Mouse (Mus musculus) CH12.LX (cell line): ENCODE results near the gene Dgkh. TPM values are rescaled to one million over a fixed set of nuclear protein-coding genes. Genes with fewer than 3 reads are reported as not detected.
A peak's percentile ranks its signal among the peaks of the same experiment; 100 is the strongest.

Source experiments
- DNase-seq: peaks from one replicate; pipeline ENCODE4 v3.0.0-alpha.2; 2013; ENCODE audit errors: extremely low read depth
- H3K27ac ChIP-seq: 2 replicates; pipeline ENCODE4 v1.5.1; 2012; ENCODE audit warnings: low read depth, mild to moderate bottlenecking, control low read depth, moderate library complexity; ENCODE audit not compliant: insufficient read depth
- H3K27me3 ChIP-seq: replicated peaks from 2 replicates; pipeline ENCODE3; 2012; ENCODE audit warnings: inconsistent platforms
- H3K36me3 ChIP-seq, 2 experiments: replicated peaks in 1 of 2; 2 replicates each; pipeline versions ENCODE3 to v1.6.1; 2012; ENCODE audit warnings: inconsistent platforms in 1 of 2, low read length in 1 of 2, mild to moderate bottlenecking in 1 of 2, mixed read lengths in 1 of 2, moderate library complexity in 1 of 2; ENCODE audit not compliant: control insufficient read depth in 1 of 2, insufficient read depth in 1 of 2
- H3K4me1 ChIP-seq, 2 experiments: 2 replicates each; pipeline ENCODE4 v1.6.1; 2012; ENCODE audit warnings: inconsistent platforms in 1 of 2, moderate library complexity in 1 of 2; ENCODE audit not compliant: insufficient read depth in 2 of 2, control insufficient read depth in 1 of 2
- H3K4me2 ChIP-seq: 2 replicates; pipeline ENCODE4 v1.6.1; 2012; ENCODE audit warnings: low read depth, mild to moderate bottlenecking, control low read depth; ENCODE audit not compliant: poor library complexity, insufficient read depth, severe bottlenecking
- H3K4me3 ChIP-seq, 3 experiments: fragments of 150-350 bp in 1 of 3; sonication (generic) in 1 of 3; replicated peaks in 1 of 3; 2 replicates each; pipeline versions ENCODE3 to v1.5.1; 2011 to 2012; ENCODE audit warnings: low read depth in 2 of 3, low read length in 2 of 3, mild to moderate bottlenecking in 2 of 3, moderate library complexity in 2 of 3, control low read depth in 1 of 3, improper control_type of control experiment in 1 of 3, inconsistent platforms in 1 of 3, mixed read lengths in 1 of 3; ENCODE audit not compliant: poor library complexity in 1 of 3
- H3K79me2 ChIP-seq: replicated peaks from 2 replicates; pipeline ENCODE4 v1.6.1; 2012; ENCODE audit warnings: mild to moderate bottlenecking, moderate library complexity; ENCODE audit not compliant: control insufficient read depth, poor library complexity, insufficient read depth, severe bottlenecking; ENCODE audit errors: extremely low read depth
- H3K9ac ChIP-seq: 2 replicates; pipeline ENCODE4 v1.6.1; 2012; ENCODE audit warnings: low read depth, mild to moderate bottlenecking, control low read depth, moderate library complexity; ENCODE audit not compliant: insufficient read depth
- H3K9me3 ChIP-seq: replicated peaks from 2 replicates; pipeline ENCODE3; 2012; ENCODE audit warnings: low read length, inconsistent platforms, mixed read lengths
- BHLHE40 ChIP-seq: IDR thresholded peaks from 2 replicates; pipeline ENCODE4 v1.6.1; 2011; ENCODE audit warnings: mild to moderate bottlenecking, low read depth, low read length, improper control_type of control experiment
- CHD1 ChIP-seq: IDR thresholded peaks from 2 replicates; pipeline ENCODE4 v1.6.1; 2012; ENCODE audit warnings: low read depth, low read length, improper control_type of control experiment, inconsistent platforms
- CHD2 ChIP-seq: IDR thresholded peaks from 2 replicates; pipeline ENCODE4 v1.6.1; 2011; ENCODE audit warnings: low read length, improper control_type of control experiment
- CTCF ChIP-seq, 2 experiments: IDR thresholded peaks in 1 of 2; conservative IDR thresholded peaks in 1 of 2; 2 replicates each; pipeline ENCODE4 v1.5.1; 2011 to 2012; ENCODE audit warnings: low read depth in 2 of 2, low read length in 2 of 2, improper control_type of control experiment in 1 of 2, inconsistent platforms in 1 of 2, mild to moderate bottlenecking in 1 of 2, moderate library complexity in 1 of 2
- E2F4 ChIP-seq: IDR thresholded peaks from 2 replicates; pipeline ENCODE4 v1.6.1; 2011; ENCODE audit warnings: low read depth, low read length, improper control_type of control experiment; ENCODE audit not compliant: insufficient replicate concordance
- ELF1 ChIP-seq: IDR thresholded peaks from 2 replicates; pipeline ENCODE4 v1.6.1; 2014; ENCODE audit warnings: low read depth, mild to moderate bottlenecking, inconsistent platforms, low read length, improper control_type of control experiment
- EP300 ChIP-seq: IDR thresholded peaks from 2 replicates; pipeline ENCODE4 v1.6.1; 2011; ENCODE audit warnings: low read length, improper control_type of control experiment
- ETS1 ChIP-seq: conservative IDR thresholded peaks from 2 replicates; pipeline ENCODE4 v1.6.1; 2012; ENCODE audit warnings: low read depth, mild to moderate bottlenecking, inconsistent platforms, low read length, improper control_type of control experiment, moderate library complexity
- GABPA ChIP-seq: IDR thresholded peaks from 2 replicates; pipeline ENCODE4 v1.6.1; 2012; ENCODE audit warnings: low read depth, low read length, improper control_type of control experiment, inconsistent platforms; ENCODE audit not compliant: insufficient replicate concordance
- HCFC1 ChIP-seq: IDR thresholded peaks from 2 replicates; pipeline ENCODE4 v1.6.1; 2012; ENCODE audit warnings: low read depth, mild to moderate bottlenecking, inconsistent platforms, low read length, improper control_type of control experiment
- IRF4 ChIP-seq: IDR thresholded peaks from 2 replicates; pipeline ENCODE4 v1.6.1; 2014; ENCODE audit warnings: low read depth, mild to moderate bottlenecking, inconsistent platforms, low read length, improper control_type of control experiment
- JUN ChIP-seq: IDR thresholded peaks from 2 replicates; pipeline ENCODE4 v1.6.1; 2011; ENCODE audit warnings: low read depth, mild to moderate bottlenecking, low read length, improper control_type of control experiment, moderate library complexity; ENCODE audit not compliant: insufficient read depth
- JUND ChIP-seq: conservative IDR thresholded peaks from 2 replicates; pipeline ENCODE4 v1.6.1; 2011; ENCODE audit warnings: low read depth, low read length, improper control_type of control experiment
- KAT2A ChIP-seq: IDR thresholded peaks from 2 replicates; pipeline ENCODE4 v1.6.1; 2012; ENCODE audit warnings: low read length, improper control_type of control experiment, inconsistent platforms; ENCODE audit not compliant: insufficient replicate concordance
- MAFK ChIP-seq: IDR thresholded peaks from 2 replicates; pipeline ENCODE4 v1.6.1; 2011; ENCODE audit warnings: low read length, improper control_type of control experiment; ENCODE audit not compliant: insufficient replicate concordance
- MAX ChIP-seq: IDR thresholded peaks from 2 replicates; pipeline ENCODE4 v1.6.1; 2011; ENCODE audit warnings: low read length, improper control_type of control experiment
- MAZ ChIP-seq: IDR thresholded peaks from 2 replicates; pipeline ENCODE4 v1.6.1; 2012; ENCODE audit warnings: low read depth, mild to moderate bottlenecking, inconsistent platforms, low read length, improper control_type of control experiment, moderate library complexity
- MEF2A ChIP-seq: IDR thresholded peaks from 2 replicates; pipeline ENCODE4 v1.6.1; 2014; ENCODE audit warnings: low read depth, mild to moderate bottlenecking, inconsistent platforms, low read length, improper control_type of control experiment, borderline replicate concordance
- MXI1 ChIP-seq: IDR thresholded peaks from 2 replicates; pipeline ENCODE4 v1.6.1; 2011; ENCODE audit warnings: mild to moderate bottlenecking, low read depth, low read length, improper control_type of control experiment
- MYC ChIP-seq: IDR thresholded peaks from 2 replicates; pipeline ENCODE4 v1.6.1; 2011; ENCODE audit warnings: low read depth, mild to moderate bottlenecking, improper control_type of control experiment, low read length
- NELFE ChIP-seq: IDR thresholded peaks from 2 replicates; pipeline ENCODE4 v1.6.1; 2011; ENCODE audit warnings: low read depth, low read length, improper control_type of control experiment
- NRF1 ChIP-seq: IDR thresholded peaks from 2 replicates; pipeline ENCODE4 v1.6.1; 2014; ENCODE audit warnings: low read depth, mild to moderate bottlenecking, inconsistent platforms, low read length, improper control_type of control experiment, moderate library complexity
- PAX5 ChIP-seq: IDR thresholded peaks from 2 replicates; pipeline ENCODE4 v1.6.1; 2012; ENCODE audit warnings: low read length, inconsistent platforms, mixed read lengths
- POLR2A ChIP-seq: IDR thresholded peaks from 2 replicates; pipeline ENCODE4 v1.6.1; 2011; ENCODE audit warnings: low read depth, mild to moderate bottlenecking, improper control_type of control experiment, low read length
- POLR2AphosphoS2 ChIP-seq: IDR thresholded peaks from 2 replicates; pipeline ENCODE4 v1.6.1; 2011; ENCODE audit warnings: low read depth, low read length, improper control_type of control experiment
- RAD21 ChIP-seq: IDR thresholded peaks from 2 replicates; pipeline ENCODE4 v1.6.1; 2011; ENCODE audit warnings: low read depth, mild to moderate bottlenecking, low read length, improper control_type of control experiment, moderate library complexity
- RCOR1 ChIP-seq: conservative IDR thresholded peaks from 2 replicates; pipeline ENCODE4 v1.6.1; 2012; ENCODE audit warnings: low read depth, mild to moderate bottlenecking, inconsistent platforms, low read length, improper control_type of control experiment
- SIN3A ChIP-seq: IDR thresholded peaks from 2 replicates; pipeline ENCODE4 v1.6.1; 2012; ENCODE audit warnings: low read length, improper control_type of control experiment, inconsistent platforms
- SMC3 ChIP-seq: IDR thresholded peaks from 2 replicates; pipeline ENCODE4 v1.6.1; 2011; ENCODE audit warnings: low read depth, low read length, improper control_type of control experiment
- TBP ChIP-seq: conservative IDR thresholded peaks from 2 replicates; pipeline ENCODE4 v1.6.1; 2011; ENCODE audit warnings: low read depth, low read length, improper control_type of control experiment
- TCF12 ChIP-seq: IDR thresholded peaks from 2 replicates; pipeline ENCODE4 v1.6.1; 2014; ENCODE audit warnings: low read depth, mild to moderate bottlenecking, inconsistent platforms, low read length, improper control_type of control experiment
- UBTF ChIP-seq: IDR thresholded peaks from 2 replicates; pipeline ENCODE4 v1.6.1; 2012; ENCODE audit warnings: low read depth, mild to moderate bottlenecking, inconsistent platforms, low read length, improper control_type of control experiment, moderate library complexity
- USF1 ChIP-seq: IDR thresholded peaks from 2 replicates; pipeline ENCODE4 v1.6.1; 2014; ENCODE audit warnings: low read depth, mild to moderate bottlenecking, inconsistent platforms, low read length, improper control_type of control experiment
- USF2 ChIP-seq: conservative IDR thresholded peaks from 2 replicates; pipeline ENCODE4 v1.6.1; 2011; ENCODE audit warnings: low read depth, low read length, improper control_type of control experiment
- ZC3H11A ChIP-seq: IDR thresholded peaks from 2 replicates; pipeline ENCODE4 v1.6.1; 2012; ENCODE audit warnings: low read depth, mild to moderate bottlenecking, inconsistent platforms, low read length, improper control_type of control experiment
- ZKSCAN1 ChIP-seq: IDR thresholded peaks from 2 replicates; pipeline ENCODE4 v1.6.1; 2012; ENCODE audit warnings: low read depth, inconsistent platforms, low read length, improper control_type of control experiment, borderline replicate concordance
- ZMIZ1 ChIP-seq: IDR thresholded peaks from 2 replicates; pipeline ENCODE4 v1.6.1; 2012; ENCODE audit warnings: low read depth, mild to moderate bottlenecking, inconsistent platforms, low read length, improper control_type of control experiment
- ZNF384 ChIP-seq: IDR thresholded peaks from 2 replicates; pipeline ENCODE4 v1.6.1; 2012; ENCODE audit warnings: low read depth, low read length, improper control_type of control experiment, inconsistent platforms
- dilution Hi-C: fragments of 300-500 bp; cut with MboI; formaldehyde crosslinking; loops from 2 replicates; pipeline ENCODE4 v1.14.3; 2020; ENCODE audit warnings: low sequenced_read_pairs; ENCODE audit not compliant: extremely low pct_unique_long_range_greater_than_20kb, extremely low pct_ligation_motif_present
- in situ Hi-C: fragments of 300-500 bp; cut with MboI; formaldehyde crosslinking; loops from 3 replicates; pipeline ENCODE4 v1.14.3; 2019; ENCODE audit warnings: low sequenced_read_pairs, low pct_ligation_motif_present, low pct_unique_long_range_greater_than_20kb, mixed read lengths
- polyA plus RNA-seq: library from polyadenylated mRNA; unstranded; fragments of >175 nt; gene quantifications from 2 replicates; pipeline ENCODE4 v1.2.1, GENCODE M21; 2012; ENCODE audit warnings: low read depth; ENCODE audit not compliant: insufficient read length
- total RNA-seq, 2 experiments: library from RNA; depleted of rRNA; stranded (reverse); fragments of 300-350 nt in 1 of 2; fragments of >200 nt in 1 of 2; gene quantifications; 2 replicates each; pipeline ENCODE4 v1.2.3; 2012 to 2014

Gene Dgkh
- total RNA-seq (2012; rRNA removed): 2.4 and 2.7 TPM in 2 replicates
- total RNA-seq (2014; rRNA removed): 0.83 and 1.1 TPM in 2 replicates
- polyA plus RNA-seq: 2.9 and 3.3 TPM in 2 replicates

DNA sequence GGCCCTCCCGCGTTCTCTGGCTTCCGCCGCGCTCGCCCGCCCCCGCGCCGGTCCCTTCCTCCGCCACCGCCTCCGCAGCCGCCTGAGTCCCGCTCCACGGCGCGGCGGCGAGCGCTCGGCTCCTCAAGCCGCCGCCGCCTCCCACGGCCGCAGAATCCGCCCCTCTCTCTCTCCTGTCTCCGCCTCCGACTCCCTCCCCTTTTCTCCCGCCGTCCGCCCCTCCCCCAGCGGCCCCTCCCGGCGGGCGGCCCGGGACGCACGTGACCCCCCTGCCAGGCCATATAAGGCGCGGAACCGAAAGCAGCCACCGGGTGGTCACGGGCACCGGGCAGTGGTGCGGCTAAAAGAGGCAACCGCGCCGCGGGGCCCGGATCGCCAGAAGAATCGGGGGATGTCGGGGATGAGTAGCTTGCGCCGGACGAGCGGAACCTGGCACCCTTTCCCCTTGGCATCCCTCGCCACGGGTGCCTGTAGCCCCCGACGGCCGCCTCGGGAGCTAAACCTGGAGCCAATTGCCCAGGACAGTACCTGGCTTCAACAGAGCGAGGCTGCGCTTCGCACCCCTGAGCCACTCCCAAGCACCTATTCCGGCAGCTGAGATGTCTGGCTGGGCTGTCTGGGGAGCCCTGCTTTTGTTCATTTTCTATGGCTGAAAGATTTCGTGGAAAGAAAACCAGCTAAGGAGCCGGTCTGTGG is at the start of gene Dgkh:
Gene Dgkh, minus strand, starts transcription at position 160 of the 696 bp plus-strand sequence.
- peak within 1 kb of the TSS; percentile 41; the same call in 1 of the 2 replicates for H3K27ac ChIP-seq
- H3K79me2 ChIP-seq: no peaks in the 10 kb centered on the region
- DNase-seq: peak; percentile 59
- no peaks in the 10 kb centered on the region for H3K36me3 ChIP-seq
- H3K4me2 ChIP-seq: peak within 1 kb of the TSS; percentile 91
- in situ Hi-C loops: no loop called here
- H3K9me3 ChIP-seq: no peaks in the 10 kb centered on the region
- peak within 1 kb of the TSS; percentile 82 for H3K9ac ChIP-seq
- dilution Hi-C loops: no loop called here
- peak within 1 kb of the TSS; percentile 40 to 95 (median 70) for H3K4me3 ChIP-seq
- no peaks in the 10 kb centered on the region for H3K27me3 ChIP-seq
- 0 out of 2 replicates have a peak, but pooled peaks have one; percentile 30 for TF ChIP-seq TCF12
- no peak for TF ChIP-seq SMC3
- TF ChIP-seq USF1: peak; percentile 87
- TF ChIP-seq RCOR1: no peak
- no peak for TF ChIP-seq NRF1
- TF ChIP-seq GABPA: no peak
- peak; percentile 76 for TF ChIP-seq CHD2
- TF ChIP-seq MAFK: no peak
- TF ChIP-seq MYC: no peak
- no peak for TF ChIP-seq CHD1
- TF ChIP-seq UBTF: no peak
- TF ChIP-seq EP300: no peak
- no peak for TF ChIP-seq CTCF (conservative IDR thresholded peaks at IDR 0.05 in 1 of 2, IDR thresholded peaks at IDR 0.05 in 1 of 2; ENCODE audit: low read depth in 2 of 2, low read length in 2 of 2)
- no peak for TF ChIP-seq ZNF384
- no peak for TF ChIP-seq ZMIZ1
- TF ChIP-seq BHLHE40: peak; percentile 99
- TF ChIP-seq POLR2AphosphoS2: no peak
- no peak for TF ChIP-seq USF2
- TF ChIP-seq ELF1: peak; percentile 32; the same call in 1 of the 2 replicates
- no peak for TF ChIP-seq ZC3H11A
- peak; percentile 98 for TF ChIP-seq MAZ
- TF ChIP-seq KAT2A: no peak
- no peak; the same call in 1 of the 2 replicates for TF ChIP-seq MAX
- TF ChIP-seq TBP: no peak
- TF ChIP-seq PAX5: no peak
- peak; percentile 7; the same call in 1 of the 2 replicates for TF ChIP-seq SIN3A
- TF ChIP-seq ETS1: peak; percentile 30; the same call in 1 of the 2 replicates
- TF ChIP-seq E2F4: no peak
- peak; percentile 74 for TF ChIP-seq IRF4
- TF ChIP-seq JUND: no peak
- peak; percentile 54 for TF ChIP-seq POLR2A
- peak; percentile 42; the same call in 1 of the 2 replicates for TF ChIP-seq MXI1
- TF ChIP-seq RAD21: no peak
- no peak for TF ChIP-seq JUN
- no peak for TF ChIP-seq ZKSCAN1
- no peak for TF ChIP-seq HCFC1
- no peak; the same call in 1 of the 2 replicates for TF ChIP-seq MEF2A
- TF ChIP-seq NELFE: no peak; the same call in 1 of the 2 replicates
- peaks cover 7 to 32% of the 10 kb centered on the region in 2 experiments for H3K4me1 ChIP-seq
